Mouse (Mus musculus) embryonic fibroblast, embryonic 13.5 days (primary cell): ENCODE measurements around the gene Bicral. TPM values are rescaled to one million over a fixed set of nuclear protein-coding genes. Genes with fewer than 3 reads are reported as not detected.
A peak's percentile ranks its signal among the peaks of the same experiment; 100 is the strongest.

ENCODE experiments used
- H3K27ac ChIP-seq: 2 replicates; pipeline ENCODE4 v1.5.1; 2012; ENCODE audit warnings: low read length, control low read depth, inconsistent platforms; ENCODE audit not compliant: insufficient read depth
- H3K4me1 ChIP-seq: 2 replicates; pipeline ENCODE4 v1.6.1; 2011; ENCODE audit warnings: low read length; ENCODE audit not compliant: control insufficient read depth, insufficient read depth
- H3K4me3 ChIP-seq: 2 replicates; pipeline ENCODE4 v1.5.1; 2011; ENCODE audit warnings: mild to moderate bottlenecking, control low read depth, low read length; ENCODE audit not compliant: insufficient read depth
- CTCF ChIP-seq: IDR thresholded peaks from 2 replicates; pipeline ENCODE4 v1.5.1; 2011; ENCODE audit warnings: mild to moderate bottlenecking, control low read depth, low read length, moderate library complexity, borderline replicate concordance; ENCODE audit not compliant: insufficient read depth
- POLR2A ChIP-seq: IDR thresholded peaks from 2 replicates; pipeline ENCODE4 v1.6.1; 2011; ENCODE audit warnings: low read depth, mild to moderate bottlenecking, control low read depth, low read length, moderate library complexity
- polyA plus RNA-seq: library from polyadenylated mRNA; stranded (reverse); fragments of >200 nt; gene quantifications from 2 replicates; pipeline ENCODE4 v1.2.4, GENCODE M21; 2011; ENCODE audit warnings: low read depth; ENCODE audit not compliant: missing spikeins, insufficient read length

Gene Bicral
- polyA plus RNA-seq, 1 experiment, result 14.0 TPM

DNA sequence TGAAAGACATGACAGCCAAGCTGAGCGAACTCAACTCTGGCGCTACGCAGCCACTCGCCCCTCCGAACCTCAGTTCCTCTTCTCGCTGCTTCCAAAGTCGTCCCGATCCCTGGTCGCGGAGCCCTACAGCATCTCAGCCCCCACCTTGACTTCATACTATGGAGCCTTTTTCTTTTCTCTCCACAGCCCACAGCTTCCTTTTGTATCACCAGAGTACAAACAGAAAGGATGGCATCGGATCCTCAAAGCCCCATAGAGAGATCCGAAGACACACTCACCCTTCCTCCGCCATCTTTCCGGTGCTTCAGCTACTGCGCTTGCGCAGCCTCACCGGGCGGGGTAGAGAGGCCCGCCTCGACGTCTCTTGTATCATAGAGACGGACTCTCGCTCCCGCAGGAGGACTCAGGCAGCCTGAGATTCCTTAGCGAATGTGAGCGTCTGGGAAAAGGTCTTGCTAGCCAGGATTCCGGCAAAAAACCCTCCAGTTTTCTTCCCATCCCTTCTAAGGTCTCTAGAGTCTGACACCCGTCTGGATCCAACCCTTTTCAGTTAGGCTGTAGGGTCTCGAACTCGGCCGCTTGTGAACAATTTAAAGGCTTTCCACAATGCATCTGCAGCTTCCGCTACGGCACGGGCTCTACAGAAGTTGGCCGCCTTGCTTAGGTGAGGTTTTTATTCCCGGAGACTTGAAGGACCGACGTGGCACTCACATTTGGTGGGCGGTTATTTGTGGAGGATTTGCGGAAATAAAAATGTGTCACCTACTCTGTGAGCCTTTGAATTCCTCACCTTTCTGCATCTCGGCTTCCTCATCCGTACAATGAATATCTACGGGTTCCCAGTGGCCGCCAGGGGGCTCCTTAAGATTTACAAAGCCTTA, 75.7 kb downstream of the Bicral start, which contains the start of gene Rpl7l1:
Gene Rpl7l1, minus strand, starts transcription at position 332 of the 881 bp plus-strand sequence.
- Histone ChIP-seq H3K4me3 (peak within 1 kb of the TSS; percentile 81), H3K27ac (peak within 1 kb of the TSS; percentile 85), H3K4me1 (no peaks in the 10 kb centered on the region)
- no peak for TF ChIP-seq CTCF
- TF ChIP-seq POLR2A, result peak; percentile 94

DNA sequence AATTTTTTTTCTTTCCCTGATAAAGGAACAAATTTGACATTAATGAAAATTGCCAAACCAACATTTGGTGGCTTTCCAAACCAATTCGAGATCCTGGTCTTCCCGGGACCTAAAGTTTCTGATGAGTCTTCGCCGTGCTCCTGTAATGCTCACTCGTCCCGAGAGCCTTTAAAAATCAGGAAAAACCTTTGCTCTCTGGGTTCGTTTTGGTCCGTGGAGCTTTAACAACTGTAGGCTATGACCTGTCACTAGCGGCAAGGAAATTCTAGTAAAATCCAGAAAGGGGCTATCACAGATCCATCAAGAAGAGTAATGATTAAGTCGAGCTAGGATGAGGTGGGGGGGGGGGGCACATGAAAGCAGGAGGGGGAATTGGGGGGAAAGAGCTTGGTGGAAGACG, 76.4 kb downstream of the Bicral start:
- H3K27ac ChIP-seq, result peak overlapping the region; percentile 68; the same call in 1 of the 2 replicates
- peak overlapping the region; percentile 81 for H3K4me3 ChIP-seq
- TF ChIP-seq POLR2A (no peak), CTCF (no peak)
- no peaks in the 10 kb centered on the region for H3K4me1 ChIP-seq

- TF ChIP-seq CTCF, result no peak
- TF ChIP-seq POLR2A, result no peak
- Histone ChIP-seq H3K4me3 (no peak overlapping the region), H3K27ac (no peak overlapping the region), H3K4me1 (no peaks in the 10 kb centered on the region)
Observed at GRCm38 (mm10) chr17:46776087-46776486, 82.2 kb downstream of the Bicral start.

DNA sequence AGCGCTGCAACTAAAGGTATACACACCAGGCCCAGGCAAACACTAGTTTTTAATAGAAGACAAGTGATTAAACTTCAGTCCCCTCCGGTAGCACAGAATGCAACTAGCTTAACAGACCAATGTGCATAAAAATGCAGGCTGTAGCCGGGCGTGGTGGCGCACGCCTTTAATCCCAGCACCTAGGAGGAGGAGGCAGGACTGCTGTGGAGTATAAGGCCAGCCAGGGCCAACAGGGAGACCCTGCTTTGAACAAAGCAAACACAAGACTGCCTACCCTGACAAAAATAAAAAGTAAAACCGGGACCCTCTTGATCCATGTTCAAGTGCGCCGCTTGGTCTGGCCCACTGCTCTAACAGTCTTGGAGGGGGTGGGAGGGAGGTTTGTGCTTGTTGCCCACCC, 83.2 kb downstream of the Bicral start:
- Histone ChIP-seq H3K4me1 (no peaks in the 10 kb centered on the region), H3K27ac (no peak overlapping the region), H3K4me3 (no peak overlapping the region)
- TF ChIP-seq POLR2A, result no peak

DNA sequence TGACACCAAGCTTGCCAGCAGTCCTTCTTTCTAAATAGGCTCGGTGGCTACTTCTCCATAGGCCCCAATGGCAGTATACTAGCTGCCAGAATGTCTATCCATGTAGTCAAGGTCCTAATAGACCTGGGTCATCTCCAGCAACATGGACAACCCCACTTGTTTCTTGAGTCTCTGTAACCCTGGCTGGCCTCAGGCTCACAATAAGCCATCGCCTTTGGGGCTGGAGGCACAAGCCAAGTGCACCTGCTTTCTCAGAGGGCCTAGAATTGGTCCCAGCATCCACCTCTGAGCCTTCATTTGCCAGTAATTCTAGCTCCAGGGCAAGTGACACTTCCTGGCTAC, 84.2 kb downstream of the Bicral start:
- H3K27ac ChIP-seq, result no peak overlapping the region
- no peaks in the 10 kb centered on the region for H3K4me1 ChIP-seq
- no peak overlapping the region for H3K4me3 ChIP-seq
- no peak for TF ChIP-seq CTCF
- TF ChIP-seq POLR2A, result no peak; the same call in 1 of the 2 replicates

- Histone ChIP-seq H3K4me1 (no peaks in the 10 kb centered on the region), H3K4me3 (peak overlapping the region; percentile 93), H3K27ac (peak overlapping the region; percentile 87)
- TF ChIP-seq CTCF, result 0 out of 2 replicates have a peak, but pooled peaks have one; percentile 3
- TF ChIP-seq POLR2A, result peak; percentile 47
Observed at GRCm38 (mm10) chr17:46773278-46774130, 84.8 kb downstream of the Bicral start.

GRCm38 (mm10) chr17:46772404-46773277, 85.6 kb downstream of the Bicral start, which contains the start of gene 2310039H08Rik:
Gene 2310039H08Rik, plus strand, starts transcription at chr17:46772635.
- Histone ChIP-seq H3K4me3 (peak within 1 kb of the TSS; percentile 93), H3K27ac (peak within 1 kb of the TSS; percentile 87), H3K4me1 (no peaks in the 10 kb centered on the region)
- TF ChIP-seq CTCF (no peak), POLR2A (peak; percentile 95)

DNA sequence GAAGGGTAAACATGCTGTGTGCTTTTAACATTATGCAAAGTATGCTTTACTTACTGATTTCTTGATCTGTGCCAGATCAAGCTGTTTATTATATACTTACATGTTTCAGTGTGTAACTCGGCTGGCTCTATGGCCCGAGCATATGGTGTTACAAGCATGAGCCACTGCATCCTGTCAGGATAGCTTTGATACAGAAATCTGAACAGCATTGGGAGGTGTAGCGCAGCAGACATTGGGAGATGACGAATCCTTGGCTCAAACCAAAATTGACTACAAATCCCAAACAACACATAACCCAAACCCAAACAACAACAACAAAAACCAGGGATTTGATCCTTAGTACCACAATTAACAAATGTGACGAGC, 86.3 kb downstream of the Bicral start:
- TF ChIP-seq POLR2A (no peak), CTCF (no peak)
- H3K27ac ChIP-seq, result peak overlapping the region; percentile 21
- no peaks in the 10 kb centered on the region for H3K4me1 ChIP-seq

DNA sequence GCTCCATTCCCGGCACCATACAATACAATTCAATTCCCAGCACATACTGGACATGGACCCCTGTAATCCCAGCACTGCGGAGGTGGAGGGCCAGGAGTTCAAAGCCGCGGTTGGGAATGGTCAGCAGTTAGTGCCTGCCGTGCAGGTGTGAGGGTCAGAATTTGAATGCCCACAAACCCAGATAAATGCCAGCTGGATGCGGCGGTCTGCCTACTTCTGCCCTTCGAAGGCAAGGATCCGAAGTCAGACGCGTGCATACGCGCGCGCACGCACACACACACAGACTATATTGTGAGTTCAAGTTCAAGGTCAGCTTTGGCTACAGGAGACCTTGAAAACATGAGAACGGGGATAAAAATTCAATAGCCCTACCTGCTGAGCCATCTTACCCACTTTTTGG, 86.7 kb downstream of the Bicral start:
- no peak for TF ChIP-seq POLR2A
- H3K4me3 ChIP-seq, result peak overlapping the region; percentile 93
- no peaks in the 10 kb centered on the region for H3K4me1 ChIP-seq
- no peak overlapping the region; the same call in 1 of the 2 replicates for H3K27ac ChIP-seq

More for the DNA sequence above, 86.3 kb downstream of the Bicral start:
- peak overlapping the region; percentile 93 for H3K4me3 ChIP-seq
